Mouse (Mus musculus): ENCODE results near the gene Cbx3. TPM values are rescaled to one million over a fixed set of nuclear protein-coding genes. Genes with fewer than 3 reads are reported as not detected.
"Not testable (repeated sequence)": the region's sequence is repeated elsewhere in the genome, so short reads cannot be mapped to it uniquely, and the experiment has no call there.

Gene Cbx3
- polyA plus RNA-seq, 1 experiment = 4.7 TPM

DNA sequence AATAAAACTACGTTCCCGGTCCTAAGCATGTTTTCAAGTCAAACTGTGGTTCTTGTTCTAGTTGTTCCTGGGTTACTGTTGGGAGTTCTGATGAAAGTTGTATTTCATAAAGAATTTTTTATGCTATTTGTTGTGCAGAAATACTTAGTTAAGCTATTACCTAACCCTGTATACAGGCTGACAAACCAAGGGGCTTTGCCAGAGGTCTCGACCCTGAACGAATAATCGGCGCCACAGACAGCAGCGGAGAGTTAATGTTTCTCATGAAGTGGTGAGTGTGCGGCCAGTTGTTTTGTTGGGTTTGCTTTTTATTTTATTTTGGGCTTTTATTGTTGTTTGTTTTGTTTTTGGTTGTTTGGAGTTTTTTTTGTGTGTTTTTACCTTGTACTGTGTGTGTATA lies 11.4 kb downstream of the Cbx3 start:
- no peak overlapping the region for H3K27ac ChIP-seq (ENCODE audit: insufficient read depth, low read length)
- no peak overlapping the region for H3K4me3 ChIP-seq (ENCODE audit: extremely low read depth, insufficient read depth, insufficient read length)
- TF ChIP-seq CTCF (IDR thresholded peaks at IDR 0.05; ENCODE audit: extremely low read depth, insufficient read depth, insufficient read length, insufficient replicate concordance) = no peak
- TF ChIP-seq POLR2A (IDR thresholded peaks at IDR 0.05; ENCODE audit: low read depth, low read length) = no peak
- H3K27me3 ChIP-seq (ENCODE audit: control insufficient read depth, insufficient read depth, low read length) = no peaks in the 10 kb centered on the region
- no peak for DNase-seq (ENCODE audit: low read depth in 1 of 2, low spot score in 2 of 2)
- WGBS = 95% methylated on average over 8 of the region's 8 CpGs
- H3K36me3 ChIP-seq (ENCODE audit: control insufficient read depth, insufficient read depth, low read length) = peaks cover 34% of the 10 kb centered on the region
- no peaks in the 10 kb centered on the region for H3K4me1 ChIP-seq (ENCODE audit: control insufficient read depth, insufficient read depth, insufficient read length)

DNA sequence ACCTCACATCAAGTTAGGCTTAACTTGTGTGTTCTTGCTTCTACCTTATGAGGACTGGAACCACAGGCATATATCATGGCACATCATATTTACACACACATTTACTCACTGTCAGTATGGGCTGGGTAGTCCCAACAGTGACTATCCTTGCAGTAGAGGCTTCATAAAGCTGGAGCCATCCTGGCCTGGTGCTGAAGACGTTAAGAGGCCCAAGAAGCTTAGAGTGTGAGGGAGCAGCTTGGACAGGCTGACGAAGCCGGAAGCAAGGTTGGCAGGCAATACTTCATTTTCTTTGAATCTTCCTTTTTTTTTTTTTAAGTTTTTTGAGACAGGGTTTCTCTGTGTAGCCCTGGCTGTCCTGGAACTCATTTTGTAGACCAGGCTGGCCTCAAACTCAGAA lies 13.7 kb downstream of the Cbx3 start:
- H3K27me3 ChIP-seq (ENCODE audit: control insufficient read depth, insufficient read depth, low read length) = no peaks in the 10 kb centered on the region
- no peak for DNase-seq (ENCODE audit: low read depth in 1 of 2, low spot score in 2 of 2)
- 94% methylated on average over 3 of the region's 3 CpGs for WGBS
- no peak overlapping the region for H3K4me3 ChIP-seq (ENCODE audit: extremely low read depth, insufficient read depth, insufficient read length)
- peaks cover 28% of the 10 kb centered on the region for H3K36me3 ChIP-seq (ENCODE audit: control insufficient read depth, insufficient read depth, low read length)
- no peak overlapping the region for H3K27ac ChIP-seq (ENCODE audit: insufficient read depth, low read length)
- no peaks in the 10 kb centered on the region for H3K4me1 ChIP-seq (ENCODE audit: control insufficient read depth, insufficient read depth, insufficient read length)
- TF ChIP-seq POLR2A (IDR thresholded peaks at IDR 0.05; ENCODE audit: low read depth, low read length) (no peak), CTCF (IDR thresholded peaks at IDR 0.05; ENCODE audit: extremely low read depth, insufficient read depth, insufficient read length, insufficient replicate concordance) (no peak)

DNA sequence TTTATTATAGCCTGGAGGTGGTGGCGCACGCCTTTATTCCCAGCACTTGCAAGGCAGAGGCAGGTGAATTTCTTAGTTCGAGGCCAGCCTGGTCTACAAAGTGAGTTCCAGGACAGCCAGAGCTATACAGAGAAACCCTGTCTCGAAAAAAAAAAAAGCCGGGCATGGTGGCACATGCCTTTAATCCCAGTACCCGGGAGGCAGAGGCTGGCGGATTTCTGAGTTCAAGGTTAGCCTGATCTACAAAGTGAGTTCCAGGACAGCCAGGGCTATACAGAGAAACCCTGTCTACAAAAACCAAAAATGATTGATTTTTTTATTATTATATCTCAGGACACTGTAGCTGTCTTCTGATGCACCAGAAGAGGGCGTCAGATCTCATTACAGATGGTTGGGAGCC lies 14.4 kb downstream of the Cbx3 start:
- not testable (repeated sequence) for H3K4me1 ChIP-seq (ENCODE audit: control insufficient read depth, insufficient read depth, insufficient read length); H3K4me3 ChIP-seq (ENCODE audit: extremely low read depth, insufficient read depth, insufficient read length); DNase-seq (ENCODE audit: low read depth in 1 of 2, low spot score in 2 of 2); H3K27ac ChIP-seq (ENCODE audit: insufficient read depth, low read length); H3K27me3 ChIP-seq (ENCODE audit: control insufficient read depth, insufficient read depth, low read length)
- H3K36me3 ChIP-seq (ENCODE audit: control insufficient read depth, insufficient read depth, low read length) = peaks cover 21% of the 10 kb centered on the region
- 94% methylated on average over 8 of the region's 8 CpGs for WGBS

DNA sequence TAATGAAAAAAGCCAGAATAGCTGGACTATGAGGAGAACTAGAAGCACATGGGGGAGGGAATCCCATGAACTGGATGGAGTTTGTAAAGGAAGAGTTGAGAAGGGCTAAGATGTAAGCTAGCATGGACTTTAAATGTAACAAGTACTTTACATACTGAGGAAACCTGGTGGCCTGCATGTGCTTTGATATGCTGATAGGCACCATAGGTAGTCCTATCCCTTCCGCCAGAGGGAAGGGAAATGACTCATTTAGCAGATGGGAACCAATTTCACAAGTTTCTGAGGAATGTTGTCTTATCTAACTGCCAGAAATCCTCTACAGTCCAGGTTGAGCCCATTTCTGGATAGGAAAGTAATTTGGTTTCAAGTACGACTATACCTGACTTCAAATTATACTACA lies 15.5 kb downstream of the Cbx3 start:
- Histone ChIP-seq H3K36me3 (ENCODE audit: control insufficient read depth, insufficient read depth, low read length) (peaks cover 16% of the 10 kb centered on the region), H3K27ac (ENCODE audit: insufficient read depth, low read length) (no peak overlapping the region), H3K27me3 (ENCODE audit: control insufficient read depth, insufficient read depth, low read length) (no peaks in the 10 kb centered on the region), H3K4me3 (ENCODE audit: extremely low read depth, insufficient read depth, insufficient read length) (no peak overlapping the region), H3K4me1 (ENCODE audit: control insufficient read depth, insufficient read depth, insufficient read length) (no peaks in the 10 kb centered on the region)
- WGBS = 71% methylated on average over 2 of the region's 2 CpGs
- no peak for DNase-seq (ENCODE audit: low read depth in 1 of 2, low spot score in 2 of 2)
- TF ChIP-seq POLR2A (IDR thresholded peaks at IDR 0.05; ENCODE audit: low read depth, low read length) (no peak), CTCF (IDR thresholded peaks at IDR 0.05; ENCODE audit: extremely low read depth, insufficient read depth, insufficient read length, insufficient replicate concordance) (no peak)

GRCm38 (mm10) chr6:51486076-51486710 lies 16.0 kb downstream of the Cbx3 start:
- H3K27me3 ChIP-seq (ENCODE audit: control insufficient read depth, insufficient read depth, low read length) = no peaks in the 10 kb centered on the region
- no peak for TF ChIP-seq POLR2A (IDR thresholded peaks at IDR 0.05; ENCODE audit: low read depth, low read length)
- no peak for TF ChIP-seq CTCF (IDR thresholded peaks at IDR 0.05; ENCODE audit: extremely low read depth, insufficient read depth, insufficient read length, insufficient replicate concordance)
- WGBS = 65% methylated on average over 7 of the region's 7 CpGs
- no peak overlapping the region for H3K27ac ChIP-seq (ENCODE audit: insufficient read depth, low read length)
- H3K36me3 ChIP-seq (ENCODE audit: control insufficient read depth, insufficient read depth, low read length) = peaks cover 12% of the 10 kb centered on the region
- H3K4me1 ChIP-seq (ENCODE audit: control insufficient read depth, insufficient read depth, insufficient read length) = no peaks in the 10 kb centered on the region
- no peak for DNase-seq (ENCODE audit: low read depth in 1 of 2, low spot score in 2 of 2)
- H3K4me3 ChIP-seq (ENCODE audit: extremely low read depth, insufficient read depth, insufficient read length) = no peak overlapping the region

DNA sequence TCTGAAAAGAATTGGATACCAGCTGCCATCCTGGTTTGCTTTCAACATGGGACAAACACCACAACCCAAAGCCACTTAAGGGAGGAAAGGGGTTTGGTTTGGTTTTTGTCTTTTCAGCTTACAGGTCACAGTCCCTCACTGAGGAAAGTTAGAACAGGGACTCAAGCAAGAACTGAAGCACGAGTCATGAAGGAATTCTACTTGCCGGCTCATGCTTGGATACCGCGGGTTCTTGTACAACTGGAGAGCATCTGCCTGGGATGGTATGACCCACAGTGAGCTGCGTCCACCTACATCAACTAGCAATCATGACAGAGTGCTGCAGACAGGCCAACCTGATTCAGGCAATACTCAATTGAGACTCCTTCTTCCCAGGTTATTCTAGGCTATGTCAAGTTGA lies 16.6 kb downstream of the Cbx3 start:
- H3K27ac ChIP-seq (ENCODE audit: insufficient read depth, low read length) = no peak overlapping the region
- H3K4me1 ChIP-seq (ENCODE audit: control insufficient read depth, insufficient read depth, insufficient read length) = no peaks in the 10 kb centered on the region
- peaks cover 9% of the 10 kb centered on the region for H3K36me3 ChIP-seq (ENCODE audit: control insufficient read depth, insufficient read depth, low read length)
- no peaks in the 10 kb centered on the region for H3K27me3 ChIP-seq (ENCODE audit: control insufficient read depth, insufficient read depth, low read length)
- 94% methylated on average over 5 of the region's 5 CpGs for WGBS
- no peak for DNase-seq (ENCODE audit: low read depth in 1 of 2, low spot score in 2 of 2)
- TF ChIP-seq POLR2A (IDR thresholded peaks at IDR 0.05; ENCODE audit: low read depth, low read length) (no peak), CTCF (IDR thresholded peaks at IDR 0.05; ENCODE audit: extremely low read depth, insufficient read depth, insufficient read length, insufficient replicate concordance) (no peak)
- H3K4me3 ChIP-seq (ENCODE audit: extremely low read depth, insufficient read depth, insufficient read length) = no peak overlapping the region

- TF ChIP-seq POLR2A (IDR thresholded peaks at IDR 0.05; ENCODE audit: low read depth, low read length) (no peak), CTCF (IDR thresholded peaks at IDR 0.05; ENCODE audit: extremely low read depth, insufficient read depth, insufficient read length, insufficient replicate concordance) (no peak)
- H3K27me3 ChIP-seq (ENCODE audit: control insufficient read depth, insufficient read depth, low read length) = no peaks in the 10 kb centered on the region
- H3K4me1 ChIP-seq (ENCODE audit: control insufficient read depth, insufficient read depth, insufficient read length) = no peaks in the 10 kb centered on the region
- H3K4me3 ChIP-seq (ENCODE audit: extremely low read depth, insufficient read depth, insufficient read length) = no peak overlapping the region
- H3K36me3 ChIP-seq (ENCODE audit: control insufficient read depth, insufficient read depth, low read length) = no peaks in the 10 kb centered on the region
- DNase-seq (ENCODE audit: low read depth in 1 of 2, low spot score in 2 of 2) = no peak
- no peak overlapping the region for H3K27ac ChIP-seq (ENCODE audit: insufficient read depth, low read length)
- 90% methylated on average over 2 of the region's 2 CpGs for WGBS
These were observed 19.6 kb downstream of the Cbx3 start for GRCm38 (mm10) chr6:51489787-51490186.
